Mouse (Mus musculus) lung, embryonic 16.5 days (tissue): ENCODE results near the gene Utp11. TPM values are rescaled to one million over a fixed set of nuclear protein-coding genes. Genes with fewer than 3 reads are reported as not detected.

ENCODE experiments used
- ATAC-seq: fragments of 200-750 bp; cut with Nextera tagmentation; 2 replicates; pipeline ENCODE4 v1.8.0; 2017; ENCODE audit warnings: low read depth, mild to moderate bottlenecking, moderate library complexity
- H3K27ac ChIP-seq: fragments of 300-500 bp; sonication (generic); 2 replicates; pipeline ENCODE4 v1.5.1; 2014; ENCODE audit warnings: mild to moderate bottlenecking, control low read depth, low read length
- H3K27me3 ChIP-seq: fragments of 300-500 bp; sonication (generic); 2 replicates; pipeline ENCODE4 v1.6.1; 2014; ENCODE audit warnings: low read depth, low read length, mixed read lengths; ENCODE audit not compliant: control insufficient read depth, insufficient read depth
- H3K36me3 ChIP-seq: fragments of 300-500 bp; sonication (generic); 2 replicates; pipeline ENCODE4 v1.6.1; 2014; ENCODE audit warnings: low read length; ENCODE audit not compliant: control insufficient read depth, insufficient read depth
- H3K4me1 ChIP-seq: fragments of 300-500 bp; sonication (generic); replicated peaks from 2 replicates; pipeline ENCODE4 v1.6.1; 2014; ENCODE audit warnings: low read length, mixed read lengths; ENCODE audit not compliant: control insufficient read depth, insufficient read depth
- H3K4me2 ChIP-seq: fragments of 300-500 bp; sonication (generic); 2 replicates; pipeline ENCODE4 v1.6.1; 2014; ENCODE audit warnings: low read depth, low read length, control low read depth
- H3K4me3 ChIP-seq: fragments of 300-500 bp; sonication (generic); 2 replicates; pipeline ENCODE4 v1.5.1; 2014; ENCODE audit warnings: mild to moderate bottlenecking, low read length, control low read depth
- H3K9ac ChIP-seq: fragments of 300-500 bp; sonication (generic); 2 replicates; pipeline ENCODE4 v1.6.1; 2014; ENCODE audit warnings: low read length, control low read depth
- H3K9me3 ChIP-seq: fragments of 300-500 bp; sonication (generic); 2 replicates; pipeline ENCODE4 v1.6.1; 2016; ENCODE audit warnings: low read length; ENCODE audit not compliant: control insufficient read depth
- WGBS: fragments of 180-500 bp; shearing (Covaris S2); extraction: QIAGEN DNeasy Blood & Tissue Kit; methylation state at CpG from one replicate; pipeline ENCODE4 v1.1.7; 2014; 5-methylcytosine and 5-hydroxymethylcytosine counted together
- polyA plus RNA-seq: library from polyadenylated mRNA; unstranded; fragments of >200 nt; fragmentation: Nextera tagmentation; extraction: Ambion mirVana; gene quantifications from 2 replicates; pipeline ENCODE4 v1.2.1, GENCODE M21; 2015

Gene Utp11
- polyA plus RNA-seq, 1 experiment from 2014 or later = 59.5 TPM

DNA sequence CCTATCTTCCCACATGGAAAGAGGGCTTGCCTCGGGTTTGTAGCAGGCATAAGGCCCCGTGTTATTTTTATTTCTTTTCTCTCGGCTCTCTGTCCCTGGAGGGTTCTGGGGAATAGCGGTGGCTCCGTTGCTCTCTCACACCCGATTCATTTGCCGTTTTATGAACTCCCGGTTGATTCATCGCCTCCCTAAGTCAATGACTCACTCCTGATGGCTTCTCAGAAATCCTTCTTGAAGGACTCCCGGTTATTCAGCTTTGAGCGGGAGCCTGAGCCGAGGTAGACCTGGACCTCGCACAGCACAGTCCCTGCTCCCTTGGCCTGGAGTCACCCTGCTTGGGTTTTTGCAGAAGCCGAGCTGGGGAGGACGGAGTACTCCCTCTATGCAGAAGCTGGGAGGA lies 28.8 kb downstream of the Utp11 start:
- 65% methylated on average over 15 of the region's 15 CpGs for WGBS
- Histone ChIP-seq H3K36me3 (no peaks in the 10 kb centered on the region), H3K9ac (no peak overlapping the region), H3K4me1 (no peaks in the 10 kb centered on the region; the same call in 1 of the 2 replicates), H3K27me3 (peaks cover 56% of the 10 kb centered on the region), H3K4me2 (no peak overlapping the region), H3K4me3 (no peak overlapping the region), H3K9me3 (no peaks in the 10 kb centered on the region), H3K27ac (no peak overlapping the region)
- ATAC-seq = no peak

DNA sequence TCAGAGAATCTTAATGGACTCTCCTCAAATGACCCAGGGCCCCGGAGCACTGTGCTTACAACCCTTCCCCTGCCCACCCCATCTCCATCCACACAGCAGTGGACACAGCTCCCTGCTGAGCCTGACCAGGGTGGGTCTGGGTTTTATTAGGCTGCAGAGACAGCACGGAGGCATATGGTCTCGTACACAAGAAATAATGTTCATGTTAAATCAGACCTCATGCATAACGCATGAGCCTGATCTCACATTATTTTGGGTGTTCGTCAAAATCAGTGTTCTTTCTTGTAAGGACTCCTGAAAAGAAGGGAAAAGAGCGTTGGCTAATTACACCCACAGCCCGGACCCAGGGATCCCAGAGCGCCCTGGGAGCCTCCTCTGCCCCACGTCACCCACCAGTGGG lies 29.2 kb downstream of the Utp11 start:
- Histone ChIP-seq H3K27me3 (peaks cover 60% of the 10 kb centered on the region), H3K36me3 (no peaks in the 10 kb centered on the region), H3K4me1 (peaks cover 4% of the 10 kb centered on the region), H3K9ac (no peak overlapping the region), H3K4me2 (no peak overlapping the region), H3K27ac (no peak overlapping the region), H3K9me3 (no peaks in the 10 kb centered on the region), H3K4me3 (no peak overlapping the region)
- WGBS = 74% methylated on average over 9 of the region's 9 CpGs
- ATAC-seq = no peak

DNA sequence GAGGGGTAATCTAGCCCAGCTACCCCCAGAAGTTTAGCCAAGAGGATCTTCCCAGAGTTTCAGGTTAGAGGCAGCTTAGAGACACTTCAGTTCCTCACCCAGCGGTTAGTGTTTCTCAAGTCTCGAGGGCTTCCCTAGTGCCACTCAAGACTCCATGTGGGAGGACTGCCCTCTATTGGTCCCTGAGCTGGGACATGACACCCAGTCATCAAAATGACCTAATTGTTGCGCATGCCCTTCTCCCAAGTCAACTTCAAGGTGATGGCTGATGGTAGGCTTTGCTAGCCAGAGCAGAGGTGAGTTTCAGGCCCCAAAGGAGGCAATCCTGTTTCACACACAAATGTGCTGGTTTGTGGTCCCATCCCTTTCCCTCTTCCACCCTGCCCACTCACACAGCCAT lies 30.4 kb downstream of the Utp11 start:
- H3K36me3 ChIP-seq = no peaks in the 10 kb centered on the region
- H3K9ac ChIP-seq = no peak overlapping the region
- no peak for ATAC-seq
- H3K4me1 ChIP-seq = peaks cover 7% of the 10 kb centered on the region
- H3K27me3 ChIP-seq = peaks cover 68% of the 10 kb centered on the region
- no peak overlapping the region for H3K27ac ChIP-seq
- no peak overlapping the region for H3K4me2 ChIP-seq
- WGBS = 38% methylated on average over 3 of the region's 3 CpGs
- no peak overlapping the region for H3K4me3 ChIP-seq
- no peaks in the 10 kb centered on the region for H3K9me3 ChIP-seq

DNA sequence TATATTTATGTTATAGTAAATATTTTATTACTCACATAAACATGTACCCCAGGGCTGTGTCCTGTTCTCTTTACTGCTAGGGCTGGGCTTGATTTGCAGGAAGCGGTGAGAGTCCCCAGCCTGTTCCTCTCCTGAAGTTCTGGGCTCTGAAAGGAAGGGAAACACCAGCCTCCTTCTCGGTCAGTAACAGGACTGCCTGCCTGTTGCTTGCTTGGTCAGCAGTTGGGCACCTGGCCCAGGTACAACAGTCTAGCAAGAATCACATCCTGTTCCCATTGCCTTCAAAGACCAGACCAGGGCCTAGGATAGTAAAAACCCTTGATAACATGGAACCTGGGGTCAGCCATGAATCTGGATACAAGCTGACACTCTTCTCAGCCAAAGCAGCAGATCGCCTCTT lies 32.8 kb downstream of the Utp11 start:
- Histone ChIP-seq H3K27me3 (peaks cover 86% of the 10 kb centered on the region), H3K9ac (no peak overlapping the region), H3K36me3 (no peaks in the 10 kb centered on the region), H3K4me3 (no peak overlapping the region), H3K27ac (no peak overlapping the region), H3K4me1 (peaks cover 21% of the 10 kb centered on the region), H3K4me2 (no peak overlapping the region), H3K9me3 (no peaks in the 10 kb centered on the region)
- WGBS = 59% methylated on average over 3 of the region's 3 CpGs
- no peak for ATAC-seq

DNA sequence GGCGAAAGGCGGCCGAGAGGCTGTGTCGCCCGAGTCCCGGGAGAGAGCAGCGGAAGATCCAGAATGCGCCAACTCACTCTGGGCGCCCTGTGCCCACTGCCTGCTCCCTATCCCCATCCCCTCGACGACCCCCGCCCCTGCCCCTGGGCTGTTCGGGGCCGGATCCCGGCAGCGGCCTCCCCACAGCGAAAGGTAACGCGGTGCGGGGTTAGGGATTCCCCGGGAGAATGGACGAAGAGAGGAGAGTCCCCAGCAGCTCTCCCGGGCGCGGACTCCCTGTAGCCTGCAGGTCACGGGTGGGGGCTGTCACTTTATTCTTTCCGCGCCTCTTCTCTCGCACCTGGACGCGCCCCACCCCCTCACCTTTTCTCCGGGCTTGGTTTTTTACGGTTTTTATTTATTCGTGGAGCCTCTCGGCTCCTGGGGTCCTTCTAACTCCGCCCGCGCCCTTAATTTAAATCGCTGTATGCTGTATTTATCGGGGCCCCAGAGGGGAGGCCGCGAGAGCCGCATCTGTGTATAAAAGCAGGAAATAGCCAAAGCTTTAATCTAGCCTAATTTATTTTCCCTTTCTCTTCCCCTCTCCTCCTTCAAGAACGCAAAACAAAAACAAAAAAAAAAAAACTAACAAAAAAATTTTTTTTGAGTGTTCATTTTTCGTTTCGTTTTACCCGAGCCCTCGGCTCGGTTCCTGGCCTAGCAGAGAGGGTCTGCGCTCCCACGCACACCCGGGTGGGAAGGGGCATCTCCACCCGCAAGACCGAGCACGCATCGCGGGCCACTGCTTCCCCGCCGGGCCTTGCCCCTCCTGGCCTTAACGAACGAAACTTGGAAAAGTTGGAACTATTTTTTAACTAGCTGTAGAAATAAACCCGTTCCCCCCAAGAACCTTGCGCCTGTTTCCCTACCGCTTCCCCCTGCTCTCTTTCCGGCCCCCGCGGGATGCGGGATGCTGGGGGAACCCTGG lies 33.9 kb downstream of the Utp11 start:
- ATAC-seq = no peak
- H3K4me1 ChIP-seq = peaks cover 21% of the 10 kb centered on the region
- peak overlapping the region; percentile 36 for H3K4me2 ChIP-seq
- no peak overlapping the region for H3K9ac ChIP-seq
- H3K4me3 ChIP-seq = peak overlapping the region; percentile 22
- H3K27ac ChIP-seq = no peak overlapping the region
- H3K27me3 ChIP-seq = peaks cover 94% of the 10 kb centered on the region
- H3K9me3 ChIP-seq = no peaks in the 10 kb centered on the region
- no peaks in the 10 kb centered on the region for H3K36me3 ChIP-seq
- 2% methylated on average over 68 of the region's 68 CpGs for WGBS

DNA sequence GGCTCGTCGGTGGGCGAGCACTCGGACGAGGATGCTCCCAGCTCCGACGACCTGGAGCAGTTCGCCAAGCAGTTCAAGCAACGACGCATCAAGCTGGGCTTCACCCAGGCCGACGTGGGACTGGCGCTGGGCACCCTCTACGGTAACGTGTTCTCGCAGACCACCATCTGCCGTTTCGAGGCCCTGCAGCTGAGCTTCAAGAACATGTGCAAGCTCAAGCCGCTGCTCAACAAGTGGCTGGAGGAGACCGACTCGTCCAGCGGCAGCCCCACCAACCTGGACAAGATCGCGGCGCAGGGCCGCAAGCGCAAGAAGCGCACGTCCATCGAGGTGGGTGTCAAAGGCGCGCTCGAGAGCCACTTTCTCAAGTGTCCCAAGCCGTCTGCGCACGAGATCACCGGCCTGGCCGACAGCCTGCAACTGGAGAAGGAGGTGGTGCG lies 35.0 kb downstream of the Utp11 start:
- under 1% methylated on average over 39 of the region's 39 CpGs for WGBS
- H3K4me3 ChIP-seq = no peak overlapping the region; the same call in 1 of the 2 replicates
- H3K4me2 ChIP-seq = no peak overlapping the region
- H3K4me1 ChIP-seq = peaks cover 21% of the 10 kb centered on the region
- H3K27me3 ChIP-seq = peaks cover 95% of the 10 kb centered on the region
- no peak overlapping the region for H3K9ac ChIP-seq
- no peaks in the 10 kb centered on the region for H3K36me3 ChIP-seq
- ATAC-seq = no peak
- H3K9me3 ChIP-seq = no peaks in the 10 kb centered on the region
- no peak overlapping the region for H3K27ac ChIP-seq

DNA sequence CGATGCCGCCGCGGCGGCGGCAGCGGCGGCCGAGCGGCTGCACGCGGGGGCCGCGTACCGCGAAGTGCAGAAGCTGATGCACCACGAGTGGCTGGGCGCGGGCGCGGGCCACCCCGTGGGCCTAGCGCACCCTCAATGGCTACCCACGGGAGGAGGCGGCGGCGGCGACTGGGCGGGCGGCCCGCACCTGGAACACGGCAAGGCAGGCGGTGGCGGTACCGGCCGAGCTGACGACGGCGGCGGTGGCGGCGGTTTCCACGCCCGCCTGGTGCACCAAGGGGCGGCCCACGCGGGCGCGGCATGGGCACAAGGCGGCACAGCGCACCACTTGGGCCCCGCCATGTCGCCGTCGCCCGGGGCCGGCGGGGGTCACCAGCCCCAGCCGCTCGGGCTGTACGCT lies 35.6 kb downstream of the Utp11 start:
- H3K4me3 ChIP-seq = peak overlapping the region; percentile 66
- ATAC-seq = peak; percentile 7
- 0 out of 2 replicates have a peak overlapping the region, but pooled peaks have one; percentile 24 for H3K9ac ChIP-seq

DNA sequence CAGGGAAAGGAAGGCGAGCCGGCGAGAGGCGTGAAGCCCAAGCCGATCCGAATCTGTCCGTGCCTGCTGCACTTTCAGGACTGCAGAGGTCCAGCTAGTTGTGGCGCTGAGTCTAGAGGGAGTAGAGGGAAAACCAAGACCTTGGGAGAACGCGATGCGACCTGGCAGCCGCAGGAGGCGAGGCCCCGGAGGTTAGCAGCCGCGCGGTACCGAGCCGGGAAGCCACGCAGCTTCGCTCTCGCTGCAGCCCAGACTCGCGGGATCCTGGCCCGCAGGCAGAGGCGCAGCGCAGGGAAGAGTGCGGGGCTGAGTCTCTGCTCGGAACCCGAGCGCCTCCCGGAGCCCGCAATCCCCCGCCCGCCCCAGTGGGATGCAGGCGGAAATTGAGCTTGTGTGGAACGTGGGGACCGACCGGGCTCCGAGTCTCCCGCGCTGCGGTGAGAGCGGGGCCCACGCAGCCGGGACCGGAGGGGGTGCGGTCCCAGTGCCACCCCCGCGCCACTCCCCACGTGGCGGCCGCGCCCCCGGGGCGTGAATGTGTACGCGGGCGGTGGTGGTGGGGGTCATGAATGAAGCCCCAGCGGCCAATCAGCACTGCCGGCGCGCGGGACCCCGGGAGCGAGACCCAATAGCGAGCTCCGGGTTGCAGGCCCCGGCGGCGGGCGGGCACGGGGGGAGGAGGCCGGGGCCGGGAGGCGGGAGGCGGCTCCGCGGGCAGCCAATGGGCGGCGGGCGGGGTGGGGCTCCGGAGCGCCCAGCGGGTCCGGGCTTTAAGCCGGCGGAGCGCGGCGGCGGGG lies 36.3 kb downstream of the Utp11 start:
- under 1% methylated on average over 66 of the region's 92 CpGs for WGBS
- peak; percentile 94 for ATAC-seq
- Histone ChIP-seq H3K9ac (peak overlapping the region; percentile 53), H3K9me3 (no peaks in the 10 kb centered on the region), H3K36me3 (no peaks in the 10 kb centered on the region), H3K4me3 (peak overlapping the region; percentile 66), H3K27ac (no peak overlapping the region), H3K4me1 (peaks cover 21% of the 10 kb centered on the region), H3K27me3 (peaks cover 86% of the 10 kb centered on the region), H3K4me2 (peak overlapping the region; percentile 99)

More for the DNA sequence above, 35.6 kb downstream of the Utp11 start:
- Histone ChIP-seq H3K4me1 (peaks cover 21% of the 10 kb centered on the region), H3K27ac (no peak overlapping the region), H3K4me2 (peak overlapping the region; percentile 99), H3K36me3 (no peaks in the 10 kb centered on the region), H3K9me3 (no peaks in the 10 kb centered on the region), H3K27me3 (peaks cover 92% of the 10 kb centered on the region)
- WGBS = under 1% methylated on average over 30 of the region's 61 CpGs

DNA sequence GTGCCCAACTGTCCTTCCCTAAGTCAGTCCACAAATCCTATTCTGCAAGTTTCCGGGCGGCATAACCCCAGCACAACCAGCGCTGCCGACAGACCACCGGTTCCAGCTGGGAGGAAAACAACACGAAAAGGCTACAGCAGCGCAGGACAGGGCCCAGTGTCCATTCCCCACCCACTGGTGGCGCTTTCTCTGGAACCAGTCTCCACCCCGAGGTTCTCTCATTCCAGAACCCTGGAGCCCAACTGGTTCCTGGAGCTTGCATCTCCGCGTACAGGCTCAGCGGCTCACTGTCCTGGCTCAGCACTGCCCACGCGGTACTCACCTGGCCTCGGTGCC lies 36.9 kb downstream of the Utp11 start, which contains the start of gene Pou3f1:
TSS of gene Pou3f1 (plus strand) at position 290 of the 336 bp plus-strand sequence.
- no peak for ATAC-seq
- Histone ChIP-seq H3K27me3 (peaks cover 80% of the 10 kb centered on the region), H3K36me3 (no peaks in the 10 kb centered on the region), H3K9ac (peak within 1 kb of the TSS; percentile 53), H3K4me2 (peak within 1 kb of the TSS; percentile 99), H3K4me3 (peak within 1 kb of the TSS; percentile 66), H3K9me3 (no peaks in the 10 kb centered on the region), H3K4me1 (peaks cover 21% of the 10 kb centered on the region), H3K27ac (no peak within 1 kb of the TSS)
- under 1% methylated on average over 15 of the region's 15 CpGs for WGBS
